Mouse (Mus musculus) kidney, adult 11 months (tissue): ENCODE data around the gene Bace2.

ENCODE experiments used
- DNase-seq: peaks from one replicate; pipeline ENCODE4 v3.0.0; 2022

Bace2 gene

GRCm38 (mm10) chr16:97402213-97402785, 45.8 kb downstream of the Bace2 start:
- DNase-seq = no peak

GRCm38 (mm10) chr16:97405476-97406012, 49.0 kb downstream of the Bace2 start:
- no peak for DNase-seq

GRCm38 (mm10) chr16:97417896-97418542, 61.5 kb downstream of the Bace2 start:
- DNase-seq = peak; percentile 38

- DNase-seq = no peak
Measured at GRCm38 (mm10) chr16:97418749-97419453, 62.4 kb downstream of the Bace2 start.

- no peak for DNase-seq
Measured at GRCm38 (mm10) chr16:97421671-97422070, 65.1 kb downstream of the Bace2 start.

GRCm38 (mm10) chr16:97423627-97424026, 67.1 kb downstream of the Bace2 start:
- no peak for DNase-seq

- no peak for DNase-seq
Measured at GRCm38 (mm10) chr16:97428026-97428425, 71.5 kb downstream of the Bace2 start.

- DNase-seq = no peak
Measured at GRCm38 (mm10) chr16:97430091-97430490, 73.5 kb downstream of the Bace2 start.

- peak; percentile 4 for DNase-seq
Measured at GRCm38 (mm10) chr16:97431328-97431727, 74.8 kb downstream of the Bace2 start.

GRCm38 (mm10) chr16:97434206-97434605, 77.7 kb downstream of the Bace2 start:
- no peak for DNase-seq

GRCm38 (mm10) chr16:97437448-97438056, 81.0 kb downstream of the Bace2 start:
- DNase-seq = no peak

- no peak for DNase-seq
Measured at GRCm38 (mm10) chr16:97438191-97438590, 81.6 kb downstream of the Bace2 start.

- DNase-seq = no peak
Measured at GRCm38 (mm10) chr16:97441967-97442366, 85.4 kb downstream of the Bace2 start.

GRCm38 (mm10) chr16:97443670-97444263, 87.2 kb downstream of the Bace2 start:
- peak; percentile 39 for DNase-seq

- DNase-seq = no peak
Measured at GRCm38 (mm10) chr16:97447386-97447785, 90.8 kb downstream of the Bace2 start.

GRCm38 (mm10) chr16:97459831-97460230, 103.3 kb downstream of the Bace2 start:
- no peak for DNase-seq

GRCm38 (mm10) chr16:97461271-97461670, 104.7 kb downstream of the Bace2 start:
- no peak for DNase-seq

GRCm38 (mm10) chr16:97462481-97463181, 106.1 kb downstream of the Bace2 start, which contains the start of gene Mx1:
Mx1 (minus strand) TSS chr16:97462907.
- DNase-seq = no peak

GRCm38 (mm10) chr16:97466182-97466957, 109.8 kb downstream of the Bace2 start:
- no peak for DNase-seq

GRCm38 (mm10) chr16:97467472-97467871, 110.9 kb downstream of the Bace2 start:
- DNase-seq = no peak

- DNase-seq = no peak
Measured at GRCm38 (mm10) chr16:97467993-97468791, 111.7 kb downstream of the Bace2 start.
